Mouse (Mus musculus) B cell, adult 2 months (primary cell): ENCODE measurements around the gene Olfr1502.
"Not testable (repeated sequence)": the region's sequence is repeated elsewhere in the genome, so short reads cannot be mapped to it uniquely, and the experiment has no call there.

Source experiments
- DNase-seq, 2 experiments: peaks; one replicate each; pipeline ENCODE4 v3.0.0; 2022

Olfr1502 gene

GRCm38 (mm10) chr19:13861495-13861894 lies at the start of gene Olfr1502:
TSS of gene Olfr1502 (plus strand) at chr19:13861795.
- DNase-seq: no peak

GRCm38 (mm10) chr19:13812823-13813222 lies 48.8 kb upstream of the Olfr1502 start:
- DNase-seq: no peak

- DNase-seq: no peak
These were observed 42.8 kb upstream of the Olfr1502 start for GRCm38 (mm10) chr19:13818827-13819226.

DNA sequence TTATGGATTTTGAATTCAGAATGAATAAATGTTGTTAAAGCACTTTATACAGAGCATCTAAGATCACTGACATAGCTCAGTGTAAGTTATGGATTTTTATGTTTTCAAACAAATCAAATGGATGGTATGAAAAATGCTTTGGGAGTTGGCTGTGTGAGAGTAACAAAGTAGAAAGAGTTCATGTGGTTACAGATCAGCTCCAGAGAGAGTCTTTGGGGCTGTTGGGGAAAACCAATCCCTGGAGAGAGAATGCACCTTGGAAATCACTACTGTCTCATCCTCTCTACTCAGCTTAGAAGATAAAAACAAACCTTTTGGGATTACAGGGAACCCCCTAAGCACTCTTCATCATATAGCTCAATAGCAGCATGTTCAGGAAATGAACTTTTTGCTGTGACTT lies 42.2 kb upstream of the Olfr1502 start, which contains the start of gene Olfr1499:
Gene Olfr1499 (minus strand): TSS at position 101 of the 400 bp plus-strand sequence.
- DNase-seq: no peak

DNA sequence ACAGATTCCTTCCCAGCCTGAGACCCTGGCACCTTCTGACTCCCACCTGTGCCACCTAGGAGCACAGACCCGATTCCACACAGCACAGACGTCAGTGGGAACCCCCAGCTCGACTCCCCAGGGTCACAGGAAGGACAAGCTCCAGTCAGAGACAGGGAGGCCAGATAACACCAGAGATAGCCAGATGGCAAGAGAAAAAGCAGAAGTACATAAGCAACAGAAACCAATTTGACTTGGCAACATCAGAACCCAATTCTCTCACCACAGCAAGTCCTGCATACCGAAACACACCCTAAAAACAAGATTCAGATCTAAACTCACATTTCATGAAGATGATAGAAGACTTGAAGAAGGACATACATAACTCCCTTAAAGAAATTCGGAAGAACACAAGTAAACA lies 40.7 kb upstream of the Olfr1502 start:
- DNase-seq: no peak

DNA sequence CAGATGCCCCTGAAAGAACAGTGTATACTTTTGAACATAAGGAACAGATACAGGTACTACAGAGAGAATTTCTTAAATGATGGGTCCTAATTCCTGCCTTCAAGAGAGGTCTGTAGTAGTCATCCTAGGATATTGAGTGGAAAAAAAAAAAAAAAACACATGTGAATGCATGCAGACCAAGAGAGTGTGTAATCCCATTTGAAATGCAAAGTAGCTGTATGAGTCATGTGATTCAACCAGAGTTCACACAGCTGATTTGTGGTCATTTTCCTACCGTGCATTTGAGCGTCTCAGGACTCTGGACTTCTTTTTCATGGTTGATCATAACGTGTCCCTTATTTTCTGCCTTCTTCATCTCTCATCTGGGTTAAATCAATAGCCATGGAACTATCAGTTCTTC lies 33.1 kb upstream of the Olfr1502 start:
- no peak for DNase-seq

DNA sequence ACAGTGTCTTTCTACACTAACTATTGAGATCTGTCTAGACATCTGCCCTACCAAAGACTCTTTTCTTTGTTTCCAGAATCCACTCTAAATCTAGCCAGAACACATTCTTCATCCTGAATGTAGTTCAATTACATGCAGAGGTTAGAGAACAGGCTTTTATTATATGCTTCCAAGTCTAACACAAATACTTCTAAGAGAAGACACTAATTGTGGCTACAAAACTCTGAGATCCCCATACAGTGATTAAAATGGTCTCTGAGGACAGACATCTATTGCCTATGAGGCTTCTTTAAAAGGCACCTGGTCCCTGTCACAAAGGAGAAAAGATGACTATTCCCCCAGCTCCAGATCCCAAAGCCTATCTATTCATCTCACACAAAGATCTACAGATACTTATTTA lies 31.2 kb upstream of the Olfr1502 start, which contains the start of gene Olfr1500:
Gene Olfr1500 (minus strand): TSS at position 101 of the 400 bp plus-strand sequence.
- no peak for DNase-seq

- DNase-seq: not testable (repeated sequence)
These were observed 11.0 kb upstream of the Olfr1502 start, which contains the start of gene Olfr1501 for GRCm38 (mm10) chr19:13850592-13850991. TSS of gene Olfr1501 (minus strand) at chr19:13850692.

- DNase-seq: no peak
These were observed 36.2 kb downstream of the Olfr1502 start, which contains the start of gene Olfr1504 for GRCm38 (mm10) chr19:13897828-13898227. TSS of gene Olfr1504 (minus strand) at chr19:13897928.
